Mouse (Mus musculus): ENCODE results near the gene Fli1. TPM values are rescaled to one million over a fixed set of nuclear protein-coding genes. Genes with fewer than 3 reads are reported as not detected.
A peak's percentile ranks its signal among the peaks of the same experiment; 100 is the strongest.

Gene Fli1
- polyA plus RNA-seq, 1 experiment from 2014 or later: 21.6 TPM

DNA sequence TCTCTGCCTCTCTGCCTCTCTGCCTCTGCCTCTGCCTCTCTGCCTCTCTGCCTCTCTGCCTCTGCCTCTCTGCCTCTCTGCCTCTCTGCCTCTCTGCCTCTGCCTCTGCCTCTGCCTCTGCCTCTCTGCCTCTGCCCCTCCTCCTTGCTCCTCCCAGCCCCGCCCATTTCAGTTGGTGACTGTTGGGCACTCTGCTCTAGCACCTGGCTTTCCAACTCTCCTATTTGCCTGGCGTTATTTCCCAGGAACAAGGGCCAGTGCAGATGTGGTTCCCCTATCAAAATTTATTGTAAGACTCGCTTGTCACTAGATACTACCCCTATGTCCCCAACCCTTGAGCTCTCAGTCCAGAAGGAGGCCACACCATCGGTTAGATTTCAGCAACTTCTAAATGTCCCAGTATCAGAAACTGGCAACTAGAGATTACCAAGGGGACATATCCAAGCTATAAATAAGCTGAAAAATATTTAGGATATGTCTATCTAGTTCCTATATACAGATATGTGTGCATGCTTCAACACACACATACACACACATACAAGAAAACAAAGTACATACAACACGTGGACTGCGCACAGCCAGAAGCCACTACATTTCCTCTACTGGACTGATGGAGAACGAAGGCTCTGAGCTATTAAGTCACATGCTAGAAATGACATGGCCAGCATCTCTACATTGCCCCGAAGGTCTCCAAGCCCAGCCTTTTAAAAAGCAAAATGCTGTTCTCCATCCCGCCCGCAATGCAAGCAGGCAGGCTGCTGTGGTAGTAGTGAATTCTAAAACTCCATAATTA lies 26.6 kb downstream of the Fli1 start:
- DNase-seq (ENCODE audit: low spot score): no peak
- no peak overlapping the region for H3K27ac ChIP-seq
- TF ChIP-seq CTCF (IDR thresholded peaks at IDR 0.05; ENCODE audit: low read depth): no peak
- H3K4me3 ChIP-seq (replicated peaks; ENCODE audit: low read depth, low read length): no peak overlapping the region
- H3K9me3 ChIP-seq (replicated peaks; ENCODE audit: low read length): no peaks in the 10 kb centered on the region
- ATAC-seq (replicated peaks; ENCODE audit: low FRiP score, low read depth): no peak
- peaks cover 9% of the 10 kb centered on the region; the same call in 1 of the 2 replicates for H3K4me1 ChIP-seq (replicated peaks; ENCODE audit: insufficient read depth, low read length)
- H3K4me2 ChIP-seq (ENCODE audit: low read length): no peak overlapping the region
- no peaks in the 10 kb centered on the region for H3K36me3 ChIP-seq (ENCODE audit: insufficient read depth, low read length)
- no peak overlapping the region for H3K9ac ChIP-seq (ENCODE audit: low read depth, low read length)
- H3K27me3 ChIP-seq (ENCODE audit: insufficient read depth, low read length): no peaks in the 10 kb centered on the region
- 70% methylated on average over 10 of the region's 10 CpGs for WGBS

DNA sequence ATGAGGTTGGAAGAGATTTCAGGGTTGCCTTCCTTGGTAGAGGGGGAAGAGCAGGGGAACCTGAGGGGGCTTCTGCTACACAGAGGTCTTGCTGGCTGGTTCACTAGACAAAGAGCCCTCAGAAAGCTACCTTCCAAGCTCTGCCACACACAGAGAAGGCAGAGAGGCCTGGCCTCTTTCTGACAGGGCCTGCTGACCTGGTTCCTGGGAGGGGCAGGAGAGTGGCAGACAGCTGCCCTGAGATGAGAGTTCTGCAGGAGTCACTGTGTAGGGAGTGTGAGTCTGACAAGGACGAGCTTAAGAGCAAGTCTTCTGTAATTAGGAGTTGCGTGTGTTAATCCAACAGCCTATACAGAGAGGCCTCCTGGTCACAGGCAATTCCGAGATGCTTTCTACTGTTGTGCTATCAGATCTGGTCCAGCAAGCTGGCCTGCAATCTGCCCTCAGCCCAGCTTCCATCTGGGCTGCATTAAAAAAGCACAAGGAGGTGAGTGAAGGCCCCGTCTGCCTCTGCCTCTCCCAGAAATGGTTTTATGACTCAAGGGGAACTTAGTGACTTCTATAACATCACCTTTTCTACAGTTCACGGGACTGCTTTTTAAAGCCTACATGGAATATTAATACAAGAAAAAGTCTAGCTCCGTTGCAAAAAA lies 28.1 kb downstream of the Fli1 start:
- no peak overlapping the region for H3K9ac ChIP-seq (ENCODE audit: low read depth, low read length)
- ATAC-seq (replicated peaks; ENCODE audit: low FRiP score, low read depth) (no peak), DNase-seq (ENCODE audit: low spot score) (no peak)
- 63% methylated on average over 6 of the region's 6 CpGs for WGBS
- peaks cover 9% of the 10 kb centered on the region; the same call in 1 of the 2 replicates for H3K4me1 ChIP-seq (replicated peaks; ENCODE audit: insufficient read depth, low read length)
- TF ChIP-seq CTCF (IDR thresholded peaks at IDR 0.05; ENCODE audit: low read depth): no peak
- H3K27me3 ChIP-seq (ENCODE audit: insufficient read depth, low read length): no peaks in the 10 kb centered on the region
- no peaks in the 10 kb centered on the region for H3K36me3 ChIP-seq (ENCODE audit: insufficient read depth, low read length)
- H3K9me3 ChIP-seq (replicated peaks; ENCODE audit: low read length): no peaks in the 10 kb centered on the region
- no peak overlapping the region for H3K4me3 ChIP-seq (replicated peaks; ENCODE audit: low read depth, low read length)
- H3K27ac ChIP-seq: no peak overlapping the region
- H3K4me2 ChIP-seq (ENCODE audit: low read length): no peak overlapping the region

DNA sequence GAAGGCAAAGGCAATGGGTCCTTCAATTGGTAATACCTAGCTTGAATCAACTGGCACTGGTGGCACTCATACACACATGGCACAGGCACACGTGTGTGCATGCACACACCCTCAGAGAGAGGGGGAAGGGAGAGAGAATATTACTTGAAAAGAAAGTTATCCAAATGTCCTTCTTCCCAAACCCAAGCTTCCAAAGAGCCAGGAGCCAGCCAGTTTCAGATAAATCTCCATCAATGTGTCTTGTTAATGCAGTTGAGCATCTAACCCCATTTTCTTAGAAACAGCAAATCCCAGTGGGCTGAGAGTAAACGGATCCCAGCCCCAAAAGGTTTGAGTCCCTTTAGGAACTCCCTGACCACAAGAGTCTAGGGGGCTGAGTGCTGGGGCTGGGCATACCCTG lies 29.2 kb downstream of the Fli1 start:
- 49% methylated on average over 2 of the region's 2 CpGs for WGBS
- Histone ChIP-seq H3K9me3 (replicated peaks; ENCODE audit: low read length) (no peaks in the 10 kb centered on the region), H3K9ac (ENCODE audit: low read depth, low read length) (no peak overlapping the region), H3K4me2 (ENCODE audit: low read length) (no peak overlapping the region), H3K36me3 (ENCODE audit: insufficient read depth, low read length) (no peaks in the 10 kb centered on the region), H3K4me1 (replicated peaks; ENCODE audit: insufficient read depth, low read length) (peaks cover 13% of the 10 kb centered on the region; the same call in 1 of the 2 replicates), H3K4me3 (replicated peaks; ENCODE audit: low read depth, low read length) (no peak overlapping the region), H3K27ac (no peak overlapping the region), H3K27me3 (ENCODE audit: insufficient read depth, low read length) (no peaks in the 10 kb centered on the region)
- DNase-seq (ENCODE audit: low spot score): no peak
- no peak for TF ChIP-seq CTCF (IDR thresholded peaks at IDR 0.05; ENCODE audit: low read depth)
- no peak for ATAC-seq (replicated peaks; ENCODE audit: low FRiP score, low read depth)

DNA sequence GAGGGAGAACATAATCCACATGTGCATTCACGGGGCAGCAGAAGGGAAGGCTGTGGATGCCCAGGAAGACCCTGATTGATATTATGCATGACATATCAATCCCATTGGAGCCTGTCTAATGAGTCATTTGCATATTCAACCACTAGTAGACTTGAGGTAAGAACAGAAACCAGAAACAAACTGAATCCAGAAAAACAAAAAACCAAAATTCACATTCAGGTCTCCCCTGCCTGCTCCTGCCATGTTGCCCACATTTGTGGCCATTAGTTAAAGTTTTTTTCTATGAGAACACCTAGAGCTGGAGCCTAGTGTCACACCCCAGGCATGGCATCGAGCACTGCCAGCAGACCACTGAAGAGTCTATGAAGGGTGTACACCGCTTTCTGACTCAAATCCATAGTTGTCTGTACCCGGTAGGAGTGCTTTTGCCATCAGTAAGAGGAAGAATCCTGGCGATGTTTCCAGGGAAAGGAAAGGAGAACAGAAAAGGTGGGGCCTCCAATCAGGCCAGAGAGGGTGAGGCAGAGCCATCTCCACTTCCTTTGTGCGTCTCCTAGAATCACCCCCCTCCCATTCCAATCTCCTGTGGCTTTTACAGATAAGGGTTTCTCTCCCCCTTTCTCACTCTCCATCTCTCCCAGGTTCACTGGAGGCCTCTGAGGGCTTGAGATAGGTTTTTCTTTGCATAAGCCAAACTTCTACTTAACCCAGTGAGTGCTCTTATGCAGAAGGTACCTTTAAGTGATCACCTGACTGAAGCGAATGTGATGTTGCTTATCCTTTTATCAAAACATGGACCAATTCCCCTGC lies 32.0 kb downstream of the Fli1 start:
- 84% methylated on average over 7 of the region's 7 CpGs for WGBS
- TF ChIP-seq CTCF (IDR thresholded peaks at IDR 0.05; ENCODE audit: low read depth): no peak
- ATAC-seq (replicated peaks; ENCODE audit: low FRiP score, low read depth): no peak

DNA sequence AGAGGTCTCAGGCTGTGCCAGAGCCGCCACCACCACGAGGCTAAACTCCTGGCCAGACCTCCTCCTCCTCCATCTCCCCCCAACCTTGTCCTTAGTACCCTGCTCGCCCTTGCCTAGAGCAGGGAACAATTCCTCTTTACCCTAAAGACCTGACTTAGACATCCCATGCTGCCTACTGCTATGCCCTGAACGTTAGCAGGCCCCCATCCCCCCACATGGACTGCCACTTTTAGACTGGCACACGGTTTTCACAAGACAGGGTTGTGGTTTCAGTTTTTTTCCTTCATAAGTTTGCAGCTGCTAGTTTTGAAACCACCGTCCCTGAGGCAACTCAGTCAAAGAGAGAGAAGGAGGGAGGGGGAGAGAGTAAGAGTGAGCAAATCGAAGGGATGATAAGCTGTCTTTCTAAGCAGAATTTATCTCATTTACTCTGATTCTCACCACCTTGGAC lies 32.9 kb downstream of the Fli1 start:
- no peak overlapping the region for H3K4me3 ChIP-seq (replicated peaks; ENCODE audit: low read depth, low read length)
- ATAC-seq (replicated peaks; ENCODE audit: low FRiP score, low read depth) (no peak), DNase-seq (ENCODE audit: low spot score) (no peak)
- no peaks in the 10 kb centered on the region for H3K27me3 ChIP-seq (ENCODE audit: insufficient read depth, low read length)
- no peak overlapping the region for H3K9ac ChIP-seq (ENCODE audit: low read depth, low read length)
- H3K9me3 ChIP-seq (replicated peaks; ENCODE audit: low read length): no peaks in the 10 kb centered on the region
- no peak overlapping the region for H3K4me2 ChIP-seq (ENCODE audit: low read length)
- WGBS: 64% methylated on average over 7 of the region's 7 CpGs
- peaks cover 28% of the 10 kb centered on the region for H3K4me1 ChIP-seq (replicated peaks; ENCODE audit: insufficient read depth, low read length)
- no peak overlapping the region for H3K27ac ChIP-seq
- TF ChIP-seq CTCF (IDR thresholded peaks at IDR 0.05; ENCODE audit: low read depth): no peak
- H3K36me3 ChIP-seq (ENCODE audit: insufficient read depth, low read length): no peaks in the 10 kb centered on the region

More for the DNA sequence above, 32.0 kb downstream of the Fli1 start:
- no peak overlapping the region for H3K27ac ChIP-seq
- H3K9me3 ChIP-seq (replicated peaks; ENCODE audit: low read length): no peaks in the 10 kb centered on the region
- H3K4me3 ChIP-seq (replicated peaks; ENCODE audit: low read depth, low read length): no peak overlapping the region
- no peak overlapping the region for H3K4me2 ChIP-seq (ENCODE audit: low read length)
- H3K36me3 ChIP-seq (ENCODE audit: insufficient read depth, low read length): no peaks in the 10 kb centered on the region
- no peaks in the 10 kb centered on the region for H3K27me3 ChIP-seq (ENCODE audit: insufficient read depth, low read length)
- no peak overlapping the region for H3K9ac ChIP-seq (ENCODE audit: low read depth, low read length)
- peaks cover 25% of the 10 kb centered on the region for H3K4me1 ChIP-seq (replicated peaks; ENCODE audit: insufficient read depth, low read length)
- no peak for DNase-seq (ENCODE audit: low spot score)

DNA sequence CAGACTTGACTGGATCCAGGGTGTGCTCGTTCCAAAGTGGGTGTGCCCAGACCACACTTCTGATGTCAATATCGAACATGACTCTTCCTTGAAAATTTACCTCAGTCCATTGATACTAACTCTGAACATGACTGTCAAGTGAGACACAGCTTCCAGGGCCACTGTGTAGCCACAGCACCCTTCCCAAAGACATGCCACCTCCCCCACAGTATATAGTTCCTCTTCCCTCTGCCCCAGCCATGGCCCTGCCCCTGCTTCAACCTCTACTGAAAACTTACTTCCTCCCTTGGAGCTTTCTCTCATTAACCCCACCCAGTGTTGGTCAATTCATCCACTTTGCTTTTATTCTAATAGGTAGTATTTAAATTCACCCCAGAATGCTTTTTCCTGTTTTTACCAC lies 34.0 kb downstream of the Fli1 start:
- Histone ChIP-seq H3K4me2 (ENCODE audit: low read length) (no peak overlapping the region), H3K4me3 (replicated peaks; ENCODE audit: low read depth, low read length) (no peak overlapping the region), H3K4me1 (replicated peaks; ENCODE audit: insufficient read depth, low read length) (peaks cover 21% of the 10 kb centered on the region; the same call in 1 of the 2 replicates), H3K9me3 (replicated peaks; ENCODE audit: low read length) (no peaks in the 10 kb centered on the region), H3K27me3 (ENCODE audit: insufficient read depth, low read length) (no peaks in the 10 kb centered on the region), H3K36me3 (ENCODE audit: insufficient read depth, low read length) (no peaks in the 10 kb centered on the region), H3K27ac (0 out of 2 replicates have a peak overlapping the region, but pooled peaks have one; percentile 58), H3K9ac (ENCODE audit: low read depth, low read length) (no peak overlapping the region)
- WGBS: 62% methylated on average over 2 of the region's 2 CpGs
- ATAC-seq (replicated peaks; ENCODE audit: low FRiP score, low read depth): no peak
- no peak for DNase-seq (ENCODE audit: low spot score)
- TF ChIP-seq CTCF (IDR thresholded peaks at IDR 0.05; ENCODE audit: low read depth): no peak
